Mouse (Mus musculus): ENCODE measurements around the gene St6galnac4.

GRCm38 (mm10) chr2:32604631-32605030, 17.7 kb downstream of the St6galnac4 start:
- TF ChIP-seq CTCF (IDR thresholded peaks at IDR 0.05; ENCODE audit: control insufficient read depth, insufficient read depth, low read length) (no peak), POLR2A (IDR thresholded peaks at IDR 0.05; ENCODE audit: borderline replicate concordance, control insufficient read depth, low read depth, low read length) (no peak)
